Comparison of ENCODE assay signal across 7 mouse cellular contexts in genomic region chr4:121240637-121241611, GRCm38 (mm10). TPM values are rescaled to one million over a fixed set of nuclear protein-coding genes. Genes with fewer than 3 reads are reported as not detected.
DNase-seq lines count a peak whose midpoint lies in the region; ATAC-seq and TF ChIP-seq lines count a peak whose summit lies in the region.

No protein-coding gene starts in this region.

- no peak overlapping the region for H3K4me3 ChIP-seq in MEL (ENCODE audit: control insufficient read depth in 1 of 2, insufficient read depth in 1 of 2, low read depth in 2 of 2, low read length in 2 of 2)
- no peak overlapping the region for H3K4me3 ChIP-seq in hindbrain, embryonic 14.5 days (replicated peaks; ENCODE audit: low read length)
- no peak overlapping the region for H3K4me3 ChIP-seq in neural tube, embryonic 11.5 days (ENCODE audit: low read depth, low read length)

- no peaks in the 10 kb centered on the region for H3K9me3 ChIP-seq in MEL (replicated peaks; ENCODE audit: insufficient read depth, low read length)
- H3K9me3 ChIP-seq in hindbrain, embryonic 14.5 days (ENCODE audit: control insufficient read depth, low read length) = no peaks in the 10 kb centered on the region
- no peaks in the 10 kb centered on the region for H3K9me3 ChIP-seq in neural tube, embryonic 11.5 days (ENCODE audit: control insufficient read depth, low read length)

- H3K36me3 ChIP-seq in MEL (ENCODE audit: control insufficient read depth in 1 of 2, insufficient read depth in 2 of 2, low read length in 2 of 2) = no peaks in the 10 kb centered on the region
- H3K36me3 ChIP-seq in hindbrain, embryonic 14.5 days (replicated peaks; ENCODE audit: control insufficient read depth, insufficient read depth) = no peaks in the 10 kb centered on the region
- H3K36me3 ChIP-seq in neural tube, embryonic 11.5 days (ENCODE audit: control insufficient read depth, insufficient read depth, low read length) = no peaks in the 10 kb centered on the region

- peak; percentile 91 for TF ChIP-seq RAD21 in MEL (IDR thresholded peaks at IDR 0.05; ENCODE audit: low read depth, low read length)

- peak; percentile 34; the same call in 1 of the 2 replicates for ATAC-seq in hindbrain, embryonic 14.5 days (ENCODE audit: low FRiP score)
- ATAC-seq in neural tube, embryonic 11.5 days (ENCODE audit: insufficient read depth, low FRiP score, low TSS enrichment) = 0 out of 2 replicates have a peak, but pooled peaks have one; percentile 53

- H3K27ac ChIP-seq in MEL (ENCODE audit: control insufficient read depth, low read depth, low read length) = no peak overlapping the region
- no peak overlapping the region for H3K27ac ChIP-seq in hindbrain, embryonic 14.5 days
- no peak overlapping the region for H3K27ac ChIP-seq in neural tube, embryonic 11.5 days (ENCODE audit: low read depth, low read length)

- no peak for TF ChIP-seq EP300 in MEL (IDR thresholded peaks at IDR 0.05; ENCODE audit: low read depth in 1 of 2, low read length in 2 of 2)

- no peak for TF ChIP-seq POLR2A in MEL (IDR thresholded peaks at IDR 0.05; ENCODE audit: control insufficient read depth in 1 of 2, insufficient read depth in 1 of 2, low read depth in 1 of 2, low read length in 2 of 2, poor library complexity in 1 of 2)

- peaks cover 0 to 4% of the 10 kb centered on the region in 2 experiments; a peak in 3 of 4 replicates for H3K27me3 ChIP-seq in MEL (ENCODE audit: control insufficient read depth in 1 of 2, insufficient read depth in 2 of 2, low read length in 2 of 2)
- H3K27me3 ChIP-seq in hindbrain, embryonic 14.5 days (ENCODE audit: control insufficient read depth, insufficient read depth, low read length) = no peaks in the 10 kb centered on the region
- no peaks in the 10 kb centered on the region for H3K27me3 ChIP-seq in neural tube, embryonic 11.5 days (ENCODE audit: control insufficient read depth, insufficient read depth, low read length)

- DNase-seq in layer of hippocampus, adult 9-10 months (ENCODE audit: low spot score) = peak; percentile 18
- no peak for DNase-seq in layer of hippocampus, adult 9-11 months
- DNase-seq in MEL (ENCODE audit: low read depth, low spot score) = peak; percentile 79
- DNase-seq in c-Kit-positive CD71-positive TER-119-positive erythroid progenitor cells, embryonic 14.5 days (ENCODE audit: low spot score) = peak; percentile 38
- peak; percentile 81 for DNase-seq in hindbrain, embryonic 14.5 days (ENCODE audit: low spot score)
- DNase-seq in neural tube, embryonic 11.5 days (ENCODE audit: low spot score) = peak; percentile 41
- no peak for DNase-seq in ovary, adult 18-20 months (ENCODE audit: low spot score)

- no peak overlapping the region for H3K4me2 ChIP-seq in hindbrain, embryonic 14.5 days (replicated peaks)
- no peak overlapping the region for H3K4me2 ChIP-seq in neural tube, embryonic 11.5 days (ENCODE audit: low read depth)

- H3K4me1 ChIP-seq in MEL (ENCODE audit: control insufficient read depth in 1 of 2, insufficient read depth in 2 of 2, low read length in 2 of 2) = no peaks in the 10 kb centered on the region
- H3K4me1 ChIP-seq in hindbrain, embryonic 14.5 days (replicated peaks; ENCODE audit: control insufficient read depth, insufficient read depth, low read length) = no peaks in the 10 kb centered on the region
- no peaks in the 10 kb centered on the region for H3K4me1 ChIP-seq in neural tube, embryonic 11.5 days (ENCODE audit: control insufficient read depth, insufficient read depth, low read length)

- no peak overlapping the region for H3K9ac ChIP-seq in MEL (ENCODE audit: control insufficient read depth, low read depth, low read length, poor library complexity, severe bottlenecking)
- no peak overlapping the region for H3K9ac ChIP-seq in hindbrain, embryonic 14.5 days
- H3K9ac ChIP-seq in neural tube, embryonic 11.5 days (ENCODE audit: low read length) = no peak overlapping the region

- TF ChIP-seq CTCF in MEL (IDR thresholded peaks at IDR 0.05 in 2 of 3, conservative IDR thresholded peaks at IDR 0.05 in 1 of 3; ENCODE audit: control insufficient read depth in 1 of 3, insufficient read depth in 1 of 3, low read depth in 2 of 3, low read length in 3 of 3, poor library complexity in 1 of 3, severe bottlenecking in 1 of 3) = peak; percentile 59 to 89 (median 83)

- H3K79me2 ChIP-seq in MEL (ENCODE audit: control insufficient read depth, insufficient read depth, low read length, poor library complexity) = no peaks in the 10 kb centered on the region

- WGBS in hindbrain, embryonic 14.5 days = 51% methylated on average over 14 of the region's 14 CpGs
- WGBS in neural tube, embryonic 11.5 days = 42% methylated on average over 14 of the region's 14 CpGs

TF ChIP-seq in MEL, 35 proteins besides CTCF, POLR2A, EP300 and RAD21:
- TF ChIP-seq ZC3H11A (IDR thresholded peaks at IDR 0.05; ENCODE audit: low read depth, low read length) (peak; percentile 61), ETS1 (IDR thresholded peaks at IDR 0.05; ENCODE audit: low read depth, low read length) (0 out of 2 replicates have a peak, but pooled peaks have one; percentile 15), BHLHE40 (IDR thresholded peaks at IDR 0.05; ENCODE audit: borderline replicate concordance, low read depth, low read length) (peak; percentile 24; the same call in 1 of the 2 replicates), GATA1 (IDR thresholded peaks at IDR 0.05; ENCODE audit: low read depth, low read length) (no peak), SMC3 (IDR thresholded peaks at IDR 0.05; ENCODE audit: low read depth, low read length) (peak; percentile 75), E2F4 (IDR thresholded peaks at IDR 0.05; ENCODE audit: borderline replicate concordance, low read depth, low read length) (no peak), MAZ (IDR thresholded peaks at IDR 0.05; ENCODE audit: low read depth, low read length) (0 out of 2 replicates have a peak, but pooled peaks have one; percentile 29), NRF1 (IDR thresholded peaks at IDR 0.05; ENCODE audit: insufficient read depth, low read depth, low read length, poor library complexity, severe bottlenecking) (no peak)

RNA-seq across cellular contexts. Expression of gene Rlf, which starts 26.0 kb away (rescaled TPM):
- 17.3 and 21.0 TPM in 2 replicates for total RNA-seq in MEL (2012; rRNA removed)
- polyA plus RNA-seq in MEL (2012; ENCODE audit: insufficient read depth in 1 of 2, insufficient read length in 2 of 2, low read depth in 1 of 2, low replicate concordance in 2 of 2, missing spikeins in 1 of 2) = 10 to 100 TPM; 14.1 to 54.0 TPM
- 24.0 and 25.5 TPM in 2 replicates for polyA plus RNA-seq in hindbrain, embryonic 14.5 days (2014; fragmentation: Nextera tagmentation; extraction: Ambion mirVana)
- 24.4 and 26.0 TPM in 2 replicates for polyA plus RNA-seq in neural tube, embryonic 11.5 days (2014; fragmentation: Nextera tagmentation; extraction: Ambion mirVana)

Comparison
In these comparisons a context has a peak if more than half of its experiments do, and no peak if none do; other contexts are left out.
1. DNase-seq: peak in layer of hippocampus, adult 9-10 months (single experiment), MEL (single experiment), c-Kit-positive CD71-positive TER-119-positive erythroid progenitor cells, embryonic 14.5 days (single experiment), hindbrain, embryonic 14.5 days (single experiment) and neural tube, embryonic 11.5 days (single experiment); none in layer of hippocampus, adult 9-11 months (single experiment) and ovary, adult 18-20 months (single experiment).